7 mouse cellular contexts compared by ENCODE assay signal in the genomic region with DNA sequence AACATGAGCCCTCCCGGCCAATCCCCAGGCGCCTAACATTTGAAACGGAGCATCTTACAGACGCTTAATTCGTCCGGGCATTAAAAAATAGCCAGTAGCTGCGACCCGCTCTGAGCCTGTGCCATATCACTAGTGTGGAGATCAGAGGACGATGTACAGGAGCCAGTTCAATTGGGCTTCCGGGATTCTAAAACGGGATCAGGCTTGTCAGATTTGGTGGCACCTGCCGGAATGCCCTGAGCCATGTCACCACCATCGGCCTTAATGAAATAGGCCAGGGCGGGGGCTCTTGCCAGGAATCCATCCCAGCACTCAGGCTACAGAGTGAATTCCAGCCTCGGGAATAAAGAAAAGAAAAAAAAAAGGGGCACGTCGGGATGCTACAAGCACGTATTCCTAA. TPM values are rescaled to one million over a fixed set of nuclear protein-coding genes. Genes with fewer than 3 reads are reported as not detected.
DNase-seq lines count a peak whose midpoint lies in the region; ATAC-seq lines count a peak whose summit lies in the region.

No protein-coding gene starts in this region.

- H3K4me2 ChIP-seq in embryonic facial prominence, embryonic 11.5 days (ENCODE audit: low read depth, low read length): peak overlapping the region; percentile 62
- H3K4me2 ChIP-seq in hindbrain, embryonic 12.5 days (replicated peaks): peak overlapping the region; percentile 59

- no peaks in the 10 kb centered on the region for H3K36me3 ChIP-seq in megakaryocyte, embryonic 14.5 days (replicated peaks; ENCODE audit: low read length)
- H3K36me3 ChIP-seq in embryonic facial prominence, embryonic 11.5 days (replicated peaks; ENCODE audit: control insufficient read depth, insufficient read depth, low read depth, low read length): no peaks in the 10 kb centered on the region
- H3K36me3 ChIP-seq in hindbrain, embryonic 12.5 days: no peaks in the 10 kb centered on the region

- H3K27ac ChIP-seq in embryonic facial prominence, embryonic 11.5 days (replicated peaks; ENCODE audit: low read depth, low read length): peak overlapping the region; percentile 94
- peak overlapping the region; percentile 99 for H3K27ac ChIP-seq in hindbrain, embryonic 12.5 days

- DNase-seq in embryonic facial prominence, embryonic 11.5 days (ENCODE audit: low spot score): peak; percentile 48
- DNase-seq in spleen, postnatal 36 days (ENCODE audit: low spot score in 2 of 2): no peak
- no peak for DNase-seq in gastrocnemius, postnatal 25 days

- 34% methylated on average over 18 of the region's 18 CpGs for WGBS in embryonic facial prominence, embryonic 11.5 days
- 20% methylated on average over 18 of the region's 18 CpGs for WGBS in hindbrain, embryonic 12.5 days

- H3K9ac ChIP-seq in embryonic facial prominence, embryonic 11.5 days (replicated peaks; ENCODE audit: low read length): peak overlapping the region; percentile 75
- peak overlapping the region; percentile 78 for H3K9ac ChIP-seq in hindbrain, embryonic 12.5 days

- peak overlapping the region; percentile 88 for H3K4me3 ChIP-seq in megakaryocyte, embryonic 14.5 days (replicated peaks)
- H3K4me3 ChIP-seq in embryonic facial prominence, embryonic 11.5 days (ENCODE audit: low read depth, low read length): peak overlapping the region; percentile 24
- peak overlapping the region; percentile 35 for H3K4me3 ChIP-seq in hindbrain, embryonic 12.5 days

- no peak for ATAC-seq in megakaryocyte, adult 5-6 weeks (ENCODE audit: poor library complexity, severe bottlenecking)
- ATAC-seq in embryonic facial prominence, embryonic 11.5 days (replicated peaks; ENCODE audit: insufficient number of reproducible peaks, low FRiP score, low TSS enrichment, low read depth): 0 out of 2 replicates have a peak, but pooled peaks have one; percentile 15
- peak; percentile 39 for ATAC-seq in hindbrain, embryonic 12.5 days (ENCODE audit: low FRiP score)
- ATAC-seq in megakaryocyte-erythroid progenitor cell, adult 5-6 weeks (replicated peaks; ENCODE audit: low FRiP score, low TSS enrichment, poor library complexity, severe bottlenecking): 0 out of 2 replicates have a peak, but pooled peaks have one; percentile 14

- peaks cover 13% of the 10 kb centered on the region for H3K27me3 ChIP-seq in megakaryocyte, embryonic 14.5 days (replicated peaks)
- H3K27me3 ChIP-seq in embryonic facial prominence, embryonic 11.5 days (ENCODE audit: control insufficient read depth, insufficient read depth, low read length): no peaks in the 10 kb centered on the region
- H3K27me3 ChIP-seq in hindbrain, embryonic 12.5 days: no peaks in the 10 kb centered on the region

- no peaks in the 10 kb centered on the region for H3K9me3 ChIP-seq in megakaryocyte, embryonic 14.5 days
- H3K9me3 ChIP-seq in embryonic facial prominence, embryonic 11.5 days (replicated peaks; ENCODE audit: control insufficient read depth, low read length): no peaks in the 10 kb centered on the region
- H3K9me3 ChIP-seq in hindbrain, embryonic 12.5 days (replicated peaks): no peaks in the 10 kb centered on the region

- peaks cover 7% of the 10 kb centered on the region; the same call in 1 of the 2 replicates for H3K4me1 ChIP-seq in megakaryocyte, embryonic 14.5 days
- H3K4me1 ChIP-seq in embryonic facial prominence, embryonic 11.5 days (ENCODE audit: control insufficient read depth, insufficient read depth, low read length): no peaks in the 10 kb centered on the region
- peaks cover 16% of the 10 kb centered on the region for H3K4me1 ChIP-seq in hindbrain, embryonic 12.5 days

RNA-seq across cellular contexts. Expression of a gene that starts 23.0 kb away (rescaled TPM):
- not detected in 2 replicates for polyA plus RNA-seq in megakaryocyte, embryonic 14.5 days (2012; ENCODE audit: insufficient read depth, low replicate concordance)
- 0.50 TPM in 1 of 2 replicates, not detected in the other for total RNA-seq in megakaryocyte, adult 5-6 weeks (2015)
- total RNA-seq in megakaryocyte, adult 5-6 weeks (2017): 1.1 TPM in 1 of 2 replicates, not detected in the other
- polyA plus RNA-seq in embryonic facial prominence, embryonic 11.5 days (2014; fragmentation: Nextera tagmentation; extraction: Ambion mirVana): 87.7 and 93.7 TPM in 2 replicates
- 25.3 and 50.1 TPM in 2 replicates for polyA plus RNA-seq in hindbrain, embryonic 12.5 days (2016; fragmentation: Nextera tagmentation; extraction: Ambion mirVana)
- total RNA-seq in megakaryocyte-erythroid progenitor cell, adult 5-6 weeks (2014; fragmentation: Nextera tagmentation): 0.35 TPM in 1 of 2 replicates, not detected in the other
- not detected in 2 replicates for total RNA-seq in megakaryocyte-erythroid progenitor cell, adult 5-6 weeks (2017)
- not detected for total RNA-seq in gastrocnemius, postnatal 25 days (2021)

RNA-seq across cellular contexts. Expression of a gene that starts 59.3 kb away (rescaled TPM):
- 3.6 TPM in 1 of 2 replicates, not detected in the other for polyA plus RNA-seq in megakaryocyte, embryonic 14.5 days (2012; ENCODE audit: insufficient read depth, low replicate concordance)
- total RNA-seq in megakaryocyte, adult 5-6 weeks (2015): 13.4 and 15.6 TPM in 2 replicates
- 30.6 and 31.6 TPM in 2 replicates for total RNA-seq in megakaryocyte, adult 5-6 weeks (2017)
- polyA plus RNA-seq in embryonic facial prominence, embryonic 11.5 days (2014; fragmentation: Nextera tagmentation; extraction: Ambion mirVana): 93.7 and 96.1 TPM in 2 replicates
- polyA plus RNA-seq in hindbrain, embryonic 12.5 days (2016; fragmentation: Nextera tagmentation; extraction: Ambion mirVana): 95.9 and 96.6 TPM in 2 replicates
- 49.8 and 73.7 TPM in 2 replicates for total RNA-seq in megakaryocyte-erythroid progenitor cell, adult 5-6 weeks (2014; fragmentation: Nextera tagmentation)
- 105 and 123 TPM in 2 replicates for total RNA-seq in megakaryocyte-erythroid progenitor cell, adult 5-6 weeks (2017)
- 1 to 10 TPM; 7.8 to 9.5 TPM for total RNA-seq in gastrocnemius, postnatal 25 days (2021)

Comparison
In these comparisons a context has a peak if more than half of its experiments do, and no peak if none do; other contexts are left out.
1. H3K4me3 ChIP-seq: peak in every context shown above with its lines; median percentile 88 in megakaryocyte, embryonic 14.5 days; 35 in hindbrain, embryonic 12.5 days; 24 in embryonic facial prominence, embryonic 11.5 days.